Mouse (Mus musculus) liver, adult (tissue): ENCODE data around the gene Nrarp.

Experiments
- GATA4 ChIP-seq: IDR thresholded peaks from 2 replicates; pipeline ENCODE4 v1.6.1; 2014; ENCODE audit warnings: mild to moderate bottlenecking, low read length; ENCODE audit not compliant: insufficient replicate concordance

Nrarp gene

DNA sequence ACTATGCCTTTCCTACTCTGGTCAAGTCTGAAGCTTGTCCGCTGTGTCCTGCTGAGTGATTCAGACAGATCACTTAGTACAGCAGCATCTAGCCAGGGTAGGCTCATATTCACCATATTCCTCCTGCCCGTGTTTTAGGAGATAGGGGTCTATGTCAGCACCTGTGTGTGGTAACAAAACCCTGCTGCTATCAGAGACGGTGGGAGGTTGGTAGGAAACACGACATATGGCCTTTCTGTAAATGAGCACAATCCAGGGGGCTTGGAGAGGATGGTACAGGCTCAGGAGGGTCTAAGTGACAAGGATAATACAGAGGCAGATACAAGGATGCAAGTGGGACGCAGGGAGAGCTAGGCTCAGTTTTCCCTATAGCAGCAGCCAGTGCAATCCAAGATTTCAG is 49.0 kb downstream of the Nrarp start:
- TF ChIP-seq GATA4 = no peak

DNA sequence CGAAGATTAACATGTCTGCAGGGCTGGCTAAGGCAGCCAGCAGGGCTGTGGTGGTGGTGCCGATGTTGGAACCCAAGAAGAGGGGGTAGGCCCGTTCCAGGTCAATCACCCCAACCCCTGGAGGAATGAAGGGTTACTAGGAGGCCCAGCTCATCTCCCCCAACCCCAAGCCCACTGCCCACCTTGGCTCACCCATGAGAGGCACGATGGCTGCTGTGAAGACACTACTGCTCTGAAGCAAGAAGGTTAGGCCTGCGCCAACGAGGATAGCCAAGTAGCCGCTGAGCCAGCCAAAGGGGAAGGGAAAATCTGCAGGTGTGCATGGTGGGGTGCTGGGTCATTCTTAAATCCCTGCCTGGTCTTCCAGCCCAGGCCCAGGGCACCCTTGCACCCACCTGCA is 50.0 kb downstream of the Nrarp start:
- no peak for TF ChIP-seq GATA4

DNA sequence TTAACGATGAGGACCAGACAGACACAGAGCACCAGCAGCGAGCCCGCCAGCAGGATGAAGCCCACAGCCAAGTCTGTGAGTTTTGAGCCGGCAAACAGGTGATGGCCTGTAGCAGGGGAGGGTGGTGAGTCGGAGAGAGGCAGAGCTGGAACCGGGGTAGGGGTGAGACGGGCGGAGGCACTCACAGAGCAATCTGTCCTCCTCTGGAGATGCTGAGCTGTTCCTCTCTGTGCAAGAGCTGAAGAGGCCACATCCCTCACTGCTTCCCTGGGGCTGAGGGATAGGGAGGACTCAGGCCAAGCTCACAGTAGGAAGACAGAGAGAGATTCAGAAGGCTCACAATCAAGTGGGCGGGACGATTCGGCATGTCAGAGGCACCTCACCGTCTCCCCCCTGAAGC is 50.5 kb downstream of the Nrarp start:
- no peak for TF ChIP-seq GATA4
